Mouse (Mus musculus): Measurements from ENCODE around the gene Gapdh.

- TF ChIP-seq CTCF (IDR thresholded peaks at IDR 0.05; ENCODE audit: low read depth) (no peak), EP300 (optimal IDR thresholded peaks at IDR 0.05) (no peak)
These were observed 34.7 kb downstream of the Gapdh start, which contains the start of gene Nop2 for GRCm38 (mm10) chr6:125131302-125132156.

Measured in stomach, postnatal 0 days (tissue).